Mouse (Mus musculus) lung, adult 2 months (tissue): ENCODE results near the gene Prr5l. TPM values are rescaled to one million over a fixed set of nuclear protein-coding genes. Genes with fewer than 3 reads are reported as not detected.

Experiments
- DNase-seq: peaks from one replicate; pipeline ENCODE4 v3.0.0; 2022
- H3K4me1 ChIP-seq: fragments of 200-500 bp; 2 replicates; pipeline ENCODE4 v1.6.1; 2011; ENCODE audit warnings: low read length; ENCODE audit not compliant: control insufficient read depth, insufficient read depth
- H3K4me3 ChIP-seq: fragments of 200-500 bp; replicated peaks from 2 replicates; pipeline ENCODE3; 2011; ENCODE audit warnings: low read depth, mild to moderate bottlenecking, control low read depth, low read length; ENCODE audit errors: extremely low read depth
- CTCF ChIP-seq: fragments of 200-500 bp; IDR thresholded peaks from 2 replicates; pipeline ENCODE4 v1.5.1; 2011; ENCODE audit warnings: mild to moderate bottlenecking, low read length, control low read depth; ENCODE audit not compliant: insufficient read depth
- POLR2A ChIP-seq: fragments of 200-500 bp; IDR thresholded peaks from 2 replicates; pipeline ENCODE4 v1.6.1; 2011; ENCODE audit warnings: low read depth, mild to moderate bottlenecking, control low read depth, low read length, borderline replicate concordance; ENCODE audit errors: extremely low read depth
- WGBS: fragments of 180-500 bp; shearing (Covaris S2); methylation state at CpG from one replicate; pipeline ENCODE4 v1.1.7; 2018; 5-methylcytosine and 5-hydroxymethylcytosine counted together
- polyA plus RNA-seq: library from polyadenylated mRNA; depleted of rRNA; stranded (reverse); fragments of >200 nt; gene quantifications from 2 replicates; pipeline ENCODE4 v1.2.3, GENCODE M21; 2012

Gene Prr5l
- polyA plus RNA-seq, 1 experiment: 32.3 TPM

GRCm38 (mm10) chr2:101907386-101908022, 24.7 kb upstream of the Prr5l start:
- Histone ChIP-seq H3K4me3 (no peak overlapping the region), H3K4me1 (no peaks in the 10 kb centered on the region)
- 79% methylated on average over 10 of the region's 10 CpGs for WGBS
- TF ChIP-seq CTCF (no peak), POLR2A (no peak)
- DNase-seq: no peak

- Histone ChIP-seq H3K4me1 (no peaks in the 10 kb centered on the region), H3K4me3 (no peak overlapping the region)
- no peak for DNase-seq
- WGBS: 63% methylated on average over 5 of the region's 5 CpGs
- no peak for TF ChIP-seq POLR2A
- TF ChIP-seq CTCF: no peak
Observed at GRCm38 (mm10) chr2:101906379-101906690, 23.5 kb upstream of the Prr5l start.

- TF ChIP-seq POLR2A (no peak), CTCF (peak; percentile 87)
- WGBS: 25% methylated on average over 21 of the region's 21 CpGs
Observed at GRCm38 (mm10) chr2:101905534-101906378, 22.9 kb upstream of the Prr5l start.

GRCm38 (mm10) chr2:101902196-101902595, 19.4 kb upstream of the Prr5l start:
- WGBS: 75% methylated on average over 4 of the region's 4 CpGs
- TF ChIP-seq CTCF (no peak), POLR2A (no peak)
- Histone ChIP-seq H3K4me1 (no peaks in the 10 kb centered on the region; the same call in 1 of the 2 replicates), H3K4me3 (no peak overlapping the region)
- DNase-seq: no peak

More at GRCm38 (mm10) chr2:101905534-101906378, 22.9 kb upstream of the Prr5l start:
- DNase-seq: peak; percentile 75
- Histone ChIP-seq H3K4me3 (no peak overlapping the region), H3K4me1 (no peaks in the 10 kb centered on the region)

- TF ChIP-seq POLR2A (no peak), CTCF (no peak)
- Histone ChIP-seq H3K4me3 (no peak overlapping the region), H3K4me1 (no peaks in the 10 kb centered on the region; the same call in 1 of the 2 replicates)
- no peak for DNase-seq
- WGBS: 64% methylated on average over 10 of the region's 10 CpGs
Observed at GRCm38 (mm10) chr2:101896425-101897204, 13.8 kb upstream of the Prr5l start.

- 95% methylated on average over 3 of the region's 3 CpGs for WGBS
- TF ChIP-seq CTCF (no peak), POLR2A (no peak)
- DNase-seq: no peak
- Histone ChIP-seq H3K4me1 (no peaks in the 10 kb centered on the region; the same call in 1 of the 2 replicates), H3K4me3 (no peak overlapping the region)
Observed at GRCm38 (mm10) chr2:101894126-101894525, 11.3 kb upstream of the Prr5l start.

- no peak for TF ChIP-seq POLR2A
- no peak for TF ChIP-seq CTCF
Observed at GRCm38 (mm10) chr2:101891143-101891542, 8.3 kb upstream of the Prr5l start.

GRCm38 (mm10) chr2:101888886-101889285, 6.1 kb upstream of the Prr5l start:
- 91% methylated on average over 8 of the region's 8 CpGs for WGBS
- Histone ChIP-seq H3K4me1 (no peaks in the 10 kb centered on the region), H3K4me3 (no peak overlapping the region)
- no peak for TF ChIP-seq CTCF
- TF ChIP-seq POLR2A: no peak
- no peak for DNase-seq

More at GRCm38 (mm10) chr2:101891143-101891542, 8.3 kb upstream of the Prr5l start:
- DNase-seq: no peak
- Histone ChIP-seq H3K4me1 (no peaks in the 10 kb centered on the region; the same call in 1 of the 2 replicates), H3K4me3 (no peak overlapping the region)
- WGBS: 29% methylated on average over 7 of the region's 7 CpGs

- Histone ChIP-seq H3K4me1 (no peaks in the 10 kb centered on the region), H3K4me3 (peak within 1 kb of the TSS; percentile 72)
- DNase-seq: peak; percentile 95
- WGBS: 12% methylated on average over 22 of the region's 22 CpGs
- TF ChIP-seq CTCF (no peak), POLR2A (peak; percentile 85; the same call in 1 of the 2 replicates)
Observed at GRCm38 (mm10) chr2:101885768-101886438, 3.1 kb upstream of the Prr5l start, which contains the start of gene Commd9. Commd9 (plus strand) TSS chr2:101886247.
